Mouse (Mus musculus) small intestine, adult 2 months (tissue): ENCODE data around the gene Ipo9. TPM values are rescaled to one million over a fixed set of nuclear protein-coding genes. Genes with fewer than 3 reads are reported as not detected.
"Not testable (repeated sequence)": the region's sequence is repeated elsewhere in the genome, so short reads cannot be mapped to it uniquely, and the experiment has no call there.

ENCODE experiments used
- H3K27ac ChIP-seq: fragments of 200-500 bp; 2 replicates; pipeline ENCODE4 v1.5.1; 2012; ENCODE audit warnings: low read depth, low read length, control low read depth, inconsistent platforms; ENCODE audit not compliant: insufficient read depth
- H3K27me3 ChIP-seq: fragments of 200-500 bp; 2 replicates; pipeline ENCODE4 v1.6.1; 2012; ENCODE audit warnings: mild to moderate bottlenecking, moderate library complexity, low read length, inconsistent platforms; ENCODE audit not compliant: control insufficient read depth, insufficient read depth
- H3K36me3 ChIP-seq: fragments of 200-500 bp; 2 replicates; pipeline ENCODE4 v1.6.1; 2012; ENCODE audit warnings: mild to moderate bottlenecking, low read length, control low read depth, inconsistent platforms; ENCODE audit not compliant: control insufficient read depth, insufficient read depth
- H3K4me1 ChIP-seq: fragments of 200-500 bp; 2 replicates; pipeline ENCODE4 v1.6.1; 2012; ENCODE audit warnings: low read length, inconsistent platforms, mixed read lengths; ENCODE audit not compliant: control insufficient read depth, insufficient read depth, insufficient read length
- H3K4me3 ChIP-seq: fragments of 200-500 bp; 2 replicates; pipeline ENCODE4 v1.5.1; 2012; ENCODE audit warnings: low read depth, mild to moderate bottlenecking, control low read depth, inconsistent platforms, low read length, moderate library complexity
- CTCF ChIP-seq: fragments of 200-500 bp; IDR thresholded peaks from 2 replicates; pipeline ENCODE4 v1.5.1; 2012; ENCODE audit warnings: low read depth, mild to moderate bottlenecking, control low read depth, inconsistent platforms, low read length, moderate library complexity, mixed read lengths; ENCODE audit not compliant: insufficient replicate concordance, insufficient read length; ENCODE audit errors: extremely low read depth
- POLR2A ChIP-seq: fragments of 200-500 bp; IDR thresholded peaks from 2 replicates; pipeline ENCODE4 v1.6.1; 2012; ENCODE audit warnings: low read depth, mild to moderate bottlenecking, control low read depth, inconsistent platforms, low read length, moderate library complexity
- WGBS: fragments of 180-500 bp; shearing (Covaris S2); methylation state at CpG from one replicate; pipeline ENCODE4 v1.1.7; 2018; 5-methylcytosine and 5-hydroxymethylcytosine counted together
- polyA plus RNA-seq: library from polyadenylated mRNA; depleted of rRNA; stranded (reverse); fragments of >200 nt; gene quantifications from 2 replicates; pipeline ENCODE4 v1.2.3, GENCODE M21; 2012

The Ipo9 gene
- polyA plus RNA-seq, 1 experiment, result 28.8 TPM

DNA sequence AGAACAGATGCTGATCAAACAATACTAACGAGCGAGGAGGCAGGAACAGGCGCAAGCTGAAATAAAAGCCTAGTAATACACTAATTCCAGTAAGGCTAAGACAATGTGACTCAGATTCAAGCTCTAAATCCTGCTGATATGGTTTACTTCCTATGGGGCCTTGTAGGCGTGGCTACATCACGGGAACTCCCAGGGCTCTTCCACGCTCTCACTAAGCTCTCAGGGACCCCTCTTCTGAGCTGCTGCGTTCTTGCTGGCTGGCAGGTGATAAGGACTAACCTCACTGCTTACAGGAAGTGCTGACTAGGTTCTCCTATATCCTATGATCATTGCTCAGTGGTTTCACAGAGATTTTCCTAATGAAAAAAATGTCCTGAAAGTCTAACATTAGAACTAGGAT, 24.9 kb downstream of the Ipo9 start:
- Histone ChIP-seq H3K27me3 (no peaks in the 10 kb centered on the region), H3K36me3 (peaks cover 49% of the 10 kb centered on the region), H3K4me3 (no peak overlapping the region), H3K27ac (no peak overlapping the region), H3K4me1 (no peaks in the 10 kb centered on the region)
- WGBS, result 83% methylated on average over 7 of the region's 7 CpGs
- no peak for TF ChIP-seq POLR2A
- TF ChIP-seq CTCF, result no peak

- no peak overlapping the region for H3K27ac ChIP-seq
- peaks cover 51% of the 10 kb centered on the region for H3K36me3 ChIP-seq
- no peak for TF ChIP-seq CTCF
- TF ChIP-seq POLR2A, result no peak
- H3K4me3 ChIP-seq, result no peak overlapping the region
- no peaks in the 10 kb centered on the region for H3K27me3 ChIP-seq
- no peaks in the 10 kb centered on the region for H3K4me1 ChIP-seq
- WGBS, result 100% methylated on average over 3 of the region's 3 CpGs
Observed at GRCm38 (mm10) chr1:135401452-135402110, 28.7 kb downstream of the Ipo9 start.

GRCm38 (mm10) chr1:135399466-135399865, 30.8 kb downstream of the Ipo9 start:
- peaks cover 36% of the 10 kb centered on the region for H3K36me3 ChIP-seq

DNA sequence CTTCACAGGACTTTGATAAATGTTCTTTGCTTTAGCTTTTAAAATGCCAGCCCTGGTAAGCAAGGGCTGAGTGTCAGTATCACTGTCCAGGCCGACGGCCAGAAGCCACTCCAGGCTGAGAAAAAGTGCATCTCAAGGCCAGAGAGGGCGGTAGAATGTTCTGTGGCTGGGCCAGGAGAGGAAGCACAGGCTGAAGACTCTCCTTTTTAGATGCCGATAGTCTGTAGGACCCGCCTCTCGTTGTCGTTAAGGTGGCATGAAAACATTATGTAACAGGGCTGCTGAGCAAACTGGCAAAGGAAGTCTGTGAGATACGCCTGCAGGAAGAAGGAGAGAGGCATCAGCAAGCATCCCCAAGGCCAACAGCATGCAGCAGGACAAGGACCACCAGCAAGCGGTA, 45.1 kb downstream of the Ipo9 start:
- Histone ChIP-seq H3K27me3 (no peaks in the 10 kb centered on the region), H3K4me1 (no peaks in the 10 kb centered on the region), H3K4me3 (no peak overlapping the region), H3K36me3 (peaks cover 45% of the 10 kb centered on the region), H3K27ac (no peak overlapping the region)
- TF ChIP-seq CTCF, result no peak
- no peak for TF ChIP-seq POLR2A
- 85% methylated on average over 9 of the region's 9 CpGs for WGBS

More at GRCm38 (mm10) chr1:135399466-135399865, 30.8 kb downstream of the Ipo9 start:
- Histone ChIP-seq H3K27me3 (no peaks in the 10 kb centered on the region), H3K4me1 (no peaks in the 10 kb centered on the region), H3K27ac (no peak overlapping the region), H3K4me3 (no peak overlapping the region)
- 86% methylated on average over 5 of the region's 5 CpGs for WGBS
- TF ChIP-seq CTCF, result no peak
- TF ChIP-seq POLR2A, result no peak

DNA sequence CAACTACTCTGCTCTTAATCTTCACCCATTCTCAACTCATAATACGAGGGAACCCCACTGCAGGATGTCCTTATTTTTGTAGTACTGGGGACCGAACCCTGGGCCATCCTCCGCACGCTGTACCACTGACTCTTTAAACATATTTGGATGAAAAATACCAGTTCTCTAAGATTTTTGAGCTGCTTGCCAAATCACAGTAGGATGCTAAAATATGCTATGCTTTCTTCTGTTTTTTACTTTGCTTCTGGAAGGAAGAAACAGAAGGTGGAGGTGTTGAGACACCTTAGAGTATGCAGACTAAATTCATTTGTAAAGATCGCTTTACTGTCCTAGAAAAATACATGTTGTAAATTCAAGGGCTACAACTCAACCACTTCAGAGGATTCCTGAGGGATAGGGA, 46.1 kb downstream of the Ipo9 start:
- no peak overlapping the region for H3K27ac ChIP-seq
- WGBS, result 99% methylated on average over 5 of the region's 5 CpGs
- TF ChIP-seq CTCF (no peak), POLR2A (no peak)
- no peaks in the 10 kb centered on the region for H3K27me3 ChIP-seq
- H3K36me3 ChIP-seq, result peaks cover 41% of the 10 kb centered on the region
- no peak overlapping the region for H3K4me3 ChIP-seq
- no peaks in the 10 kb centered on the region for H3K4me1 ChIP-seq

DNA sequence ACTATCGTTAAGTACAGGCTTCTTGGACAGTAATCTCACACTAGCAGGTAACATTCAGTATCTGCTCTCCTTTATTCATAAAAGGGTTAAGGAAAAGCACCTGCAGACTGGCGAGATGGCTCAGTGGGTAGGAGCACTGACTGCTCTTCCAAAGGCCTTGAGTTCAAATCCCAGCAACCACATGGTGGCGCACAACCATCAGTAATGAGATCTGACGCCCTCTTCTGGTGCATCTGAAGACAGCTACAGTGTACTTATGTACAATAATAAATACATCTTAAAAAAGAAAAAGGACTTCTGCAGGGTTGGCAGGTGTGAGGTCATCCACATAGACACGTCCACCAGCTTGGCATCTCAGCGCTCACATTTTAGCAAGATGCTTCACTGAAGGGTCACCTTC, 48.7 kb downstream of the Ipo9 start:
- not testable (repeated sequence) for H3K4me3 ChIP-seq
- 75% methylated on average over 6 of the region's 6 CpGs for WGBS

GRCm38 (mm10) chr1:135380071-135380991, 50.0 kb downstream of the Ipo9 start:
- TF ChIP-seq CTCF (no peak), POLR2A (no peak)
- no peak overlapping the region for H3K4me3 ChIP-seq
- H3K27ac ChIP-seq, result no peak overlapping the region
- H3K27me3 ChIP-seq, result no peaks in the 10 kb centered on the region
- no peaks in the 10 kb centered on the region for H3K4me1 ChIP-seq
- 65% methylated on average over 15 of the region's 15 CpGs for WGBS
- H3K36me3 ChIP-seq, result peaks cover 13% of the 10 kb centered on the region

More for the DNA sequence above, 48.7 kb downstream of the Ipo9 start:
- not testable (repeated sequence) for H3K27me3 ChIP-seq, H3K27ac ChIP-seq, H3K4me1 ChIP-seq
- H3K36me3 ChIP-seq, result peaks cover 21% of the 10 kb centered on the region
- peak; percentile 36; the same call in 1 of the 2 replicates for TF ChIP-seq CTCF

DNA sequence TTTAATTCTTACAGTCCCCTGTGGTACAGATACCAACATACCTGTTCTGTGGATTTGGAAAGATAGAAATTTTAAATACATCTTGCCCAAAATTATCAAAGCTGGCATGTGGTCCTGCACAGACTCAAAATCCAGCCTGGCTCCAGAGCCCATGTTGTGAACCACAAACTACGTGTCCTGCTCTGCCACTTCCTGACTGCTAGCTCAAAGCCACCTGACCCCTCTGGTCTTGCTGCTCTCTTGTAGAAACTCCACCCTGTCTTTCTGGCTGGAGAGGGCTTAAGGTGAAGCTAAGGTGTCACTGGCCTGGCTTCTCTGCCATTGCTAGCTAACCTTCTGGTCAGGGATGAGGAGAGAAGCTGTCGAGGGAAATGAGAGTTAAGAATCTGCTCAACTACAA, 51.3 kb downstream of the Ipo9 start:
- Histone ChIP-seq H3K36me3 (peaks cover 5% of the 10 kb centered on the region), H3K27me3 (peaks cover 8% of the 10 kb centered on the region), H3K27ac (no peak overlapping the region), H3K4me3 (no peak overlapping the region), H3K4me1 (peaks cover 7% of the 10 kb centered on the region; the same call in 1 of the 2 replicates)
- TF ChIP-seq POLR2A (no peak), CTCF (no peak)
- WGBS, result 66% methylated on average over 2 of the region's 2 CpGs
